Mouse (Mus musculus) E14TG2a.4 (cell line): Measurements from ENCODE around the gene Bcl11a.

Experiments used
- CTCF ChIP-seq: conservative IDR thresholded peaks from 2 replicates; pipeline ENCODE4 v1.5.1; 2014; ENCODE audit warnings: low read length
- NANOG ChIP-seq: IDR thresholded peaks from 2 replicates; pipeline ENCODE4 v1.6.1; 2014; ENCODE audit warnings: borderline replicate concordance, low read length, mixed read lengths
- POU5F1 ChIP-seq: IDR thresholded peaks from 2 replicates; pipeline ENCODE4 v1.6.1; 2014; ENCODE audit warnings: low read length, borderline replicate concordance

DNA sequence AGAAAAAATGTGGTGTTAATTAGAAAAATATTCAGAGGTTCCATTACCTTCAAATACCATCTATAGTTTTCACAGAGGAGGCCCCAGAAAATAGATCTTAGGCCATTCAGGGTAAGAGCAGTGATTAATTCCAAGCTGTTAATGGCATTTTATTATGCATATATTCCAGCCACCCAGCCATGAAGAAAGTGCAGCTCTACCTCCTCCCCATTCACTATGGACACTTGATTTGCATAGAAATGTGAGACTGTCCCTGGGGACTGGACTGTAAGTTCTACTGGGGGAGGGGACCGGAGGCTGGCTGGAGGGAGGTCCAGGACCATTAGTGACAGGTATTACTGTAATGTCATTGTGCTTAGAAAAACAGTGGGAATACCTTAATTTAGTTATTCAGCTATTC is 119.6 kb downstream of the Bcl11a start:
- TF ChIP-seq CTCF (no peak), NANOG (no peak), POU5F1 (no peak)
